Mouse (Mus musculus) lung, embryonic 16.5 days (tissue): ENCODE results near the gene Rab24. TPM values are rescaled to one million over a fixed set of nuclear protein-coding genes. Genes with fewer than 3 reads are reported as not detected.
A peak's percentile ranks its signal among the peaks of the same experiment; 100 is the strongest.

Source experiments
- ATAC-seq: fragments of 200-750 bp; cut with Nextera tagmentation; 2 replicates; pipeline ENCODE4 v1.8.0; 2017; ENCODE audit warnings: low read depth, mild to moderate bottlenecking, moderate library complexity
- H3K27ac ChIP-seq: fragments of 300-500 bp; sonication (generic); 2 replicates; pipeline ENCODE4 v1.5.1; 2014; ENCODE audit warnings: mild to moderate bottlenecking, control low read depth, low read length
- H3K27me3 ChIP-seq: fragments of 300-500 bp; sonication (generic); 2 replicates; pipeline ENCODE4 v1.6.1; 2014; ENCODE audit warnings: low read depth, low read length, mixed read lengths; ENCODE audit not compliant: control insufficient read depth, insufficient read depth
- H3K36me3 ChIP-seq: fragments of 300-500 bp; sonication (generic); 2 replicates; pipeline ENCODE4 v1.6.1; 2014; ENCODE audit warnings: low read length; ENCODE audit not compliant: control insufficient read depth, insufficient read depth
- H3K4me1 ChIP-seq: fragments of 300-500 bp; sonication (generic); replicated peaks from 2 replicates; pipeline ENCODE4 v1.6.1; 2014; ENCODE audit warnings: low read length, mixed read lengths; ENCODE audit not compliant: control insufficient read depth, insufficient read depth
- H3K4me2 ChIP-seq: fragments of 300-500 bp; sonication (generic); 2 replicates; pipeline ENCODE4 v1.6.1; 2014; ENCODE audit warnings: low read depth, low read length, control low read depth
- H3K4me3 ChIP-seq: fragments of 300-500 bp; sonication (generic); 2 replicates; pipeline ENCODE4 v1.5.1; 2014; ENCODE audit warnings: mild to moderate bottlenecking, low read length, control low read depth
- H3K9ac ChIP-seq: fragments of 300-500 bp; sonication (generic); 2 replicates; pipeline ENCODE4 v1.6.1; 2014; ENCODE audit warnings: low read length, control low read depth
- H3K9me3 ChIP-seq: fragments of 300-500 bp; sonication (generic); 2 replicates; pipeline ENCODE4 v1.6.1; 2016; ENCODE audit warnings: low read length; ENCODE audit not compliant: control insufficient read depth
- WGBS: fragments of 180-500 bp; shearing (Covaris S2); extraction: QIAGEN DNeasy Blood & Tissue Kit; methylation state at CpG from one replicate; pipeline ENCODE4 v1.1.7; 2014; 5-methylcytosine and 5-hydroxymethylcytosine counted together
- polyA plus RNA-seq: library from polyadenylated mRNA; unstranded; fragments of >200 nt; fragmentation: Nextera tagmentation; extraction: Ambion mirVana; gene quantifications from 2 replicates; pipeline ENCODE4 v1.2.1, GENCODE M21; 2015

Rab24 gene
- polyA plus RNA-seq, 1 experiment from 2014 or later, result 76.9 TPM

DNA sequence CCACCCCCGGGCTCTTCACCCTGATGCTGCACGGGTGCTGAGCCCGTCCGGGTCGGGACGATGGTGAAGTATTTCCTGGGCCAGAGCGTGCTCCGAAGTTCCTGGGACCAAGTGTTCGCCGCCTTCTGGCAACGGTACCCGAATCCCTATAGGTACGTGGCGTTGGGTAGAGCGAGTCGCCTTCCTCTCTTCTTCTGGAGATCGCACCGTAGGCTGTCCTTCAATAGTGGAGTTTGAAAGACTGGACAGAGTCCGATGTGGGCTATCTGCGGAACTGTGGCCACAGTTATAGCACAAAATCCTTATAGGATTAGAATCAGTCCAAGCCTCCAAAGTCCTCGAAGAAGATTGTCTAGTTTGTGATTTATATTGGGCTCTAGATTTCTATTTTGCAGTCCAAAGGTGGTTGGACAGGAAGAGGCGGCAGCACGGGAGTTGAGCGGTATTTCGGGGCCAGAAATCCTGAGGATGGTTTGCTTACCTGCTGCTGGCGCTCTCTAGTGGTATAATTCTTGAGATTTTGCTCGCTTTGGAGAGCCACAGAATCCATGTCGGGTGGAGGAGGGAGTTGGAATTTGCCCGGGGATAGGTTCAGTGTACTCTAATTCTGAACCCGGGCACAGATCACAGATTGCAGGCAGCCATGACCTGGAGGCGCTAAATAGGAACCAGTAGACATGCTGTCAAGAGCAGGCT, 532 bp upstream of the Rab24 start:
- Histone ChIP-seq H3K36me3 (peaks cover 15% of the 10 kb centered on the region), H3K9ac (peak overlapping the region; percentile 98), H3K9me3 (no peaks in the 10 kb centered on the region), H3K4me2 (peak overlapping the region; percentile 61), H3K27ac (peak overlapping the region; percentile 82), H3K27me3 (no peaks in the 10 kb centered on the region), H3K4me1 (peaks cover 26% of the 10 kb centered on the region), H3K4me3 (peak overlapping the region; percentile 88)
- under 1% methylated on average over 31 of the region's 31 CpGs for WGBS
- peak; percentile 29; the same call in 1 of the 2 replicates for ATAC-seq

DNA sequence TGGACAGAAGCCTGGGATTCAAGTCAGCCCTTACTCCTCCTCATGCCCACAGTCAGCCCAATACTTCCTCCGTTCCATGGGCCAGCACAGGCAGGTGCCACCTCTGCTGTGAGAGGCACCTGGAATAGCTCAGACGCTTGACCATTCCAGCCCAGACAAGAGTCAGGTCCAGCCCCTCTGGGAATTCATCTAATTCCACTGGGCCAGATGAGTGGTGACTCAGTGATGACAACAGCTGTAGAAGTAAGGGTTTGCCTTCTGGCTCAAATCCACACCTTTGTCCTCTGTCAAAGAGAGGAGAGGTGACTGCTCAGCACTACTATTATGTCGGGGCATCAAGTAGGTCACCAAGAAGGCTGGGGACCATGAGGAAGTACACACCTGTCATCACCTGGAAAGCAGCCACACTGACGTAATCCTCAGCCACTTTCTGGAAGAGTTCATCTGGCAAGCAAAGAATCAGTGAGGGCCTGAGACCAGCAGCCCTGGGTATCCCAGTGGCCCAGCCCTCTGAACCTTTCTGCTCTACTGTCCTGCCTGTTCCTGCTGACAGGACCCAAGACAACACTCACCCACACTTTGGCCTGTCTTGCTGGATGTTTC, 1.7 kb downstream of the Rab24 start, which contains the start of gene Prelid1:
Gene Prelid1 (plus strand): TSS at position 570 of the 603 bp plus-strand sequence.
- Histone ChIP-seq H3K36me3 (peaks cover 9% of the 10 kb centered on the region), H3K27me3 (no peaks in the 10 kb centered on the region), H3K27ac (peak within 1 kb of the TSS; percentile 38), H3K9ac (peak within 1 kb of the TSS; percentile 98), H3K4me3 (peak within 1 kb of the TSS; percentile 88), H3K9me3 (no peaks in the 10 kb centered on the region), H3K4me2 (peak within 1 kb of the TSS; percentile 61), H3K4me1 (peaks cover 22% of the 10 kb centered on the region)
- no peak for ATAC-seq
- 81% methylated on average over 4 of the region's 4 CpGs for WGBS

DNA sequence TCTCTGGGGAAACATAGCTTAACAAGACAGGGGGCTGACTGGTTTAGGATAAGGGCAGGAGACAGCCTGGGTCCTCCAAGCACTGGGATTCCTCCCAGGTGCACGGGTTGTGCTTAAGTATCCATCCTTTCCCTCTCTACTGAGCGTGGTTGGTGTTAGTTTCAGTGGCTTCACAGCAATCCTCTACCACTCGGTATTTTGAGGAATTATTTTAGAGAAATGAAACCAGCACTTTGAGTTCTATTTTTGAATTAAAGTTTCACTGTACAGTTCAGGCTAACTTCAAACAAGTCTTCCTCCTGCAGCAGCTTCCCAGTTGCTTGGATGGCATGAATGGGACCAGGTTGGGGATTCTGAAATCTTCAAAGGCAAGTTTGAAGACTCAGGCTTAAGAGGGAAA, 3.4 kb downstream of the Rab24 start:
- Histone ChIP-seq H3K36me3 (peaks cover 18% of the 10 kb centered on the region), H3K4me2 (no peak overlapping the region), H3K27ac (no peak overlapping the region), H3K4me3 (no peak overlapping the region), H3K9me3 (no peaks in the 10 kb centered on the region), H3K9ac (no peak overlapping the region), H3K27me3 (no peaks in the 10 kb centered on the region), H3K4me1 (peaks cover 15% of the 10 kb centered on the region)
- ATAC-seq, result no peak
- WGBS, result 79% methylated on average over 3 of the region's 3 CpGs

DNA sequence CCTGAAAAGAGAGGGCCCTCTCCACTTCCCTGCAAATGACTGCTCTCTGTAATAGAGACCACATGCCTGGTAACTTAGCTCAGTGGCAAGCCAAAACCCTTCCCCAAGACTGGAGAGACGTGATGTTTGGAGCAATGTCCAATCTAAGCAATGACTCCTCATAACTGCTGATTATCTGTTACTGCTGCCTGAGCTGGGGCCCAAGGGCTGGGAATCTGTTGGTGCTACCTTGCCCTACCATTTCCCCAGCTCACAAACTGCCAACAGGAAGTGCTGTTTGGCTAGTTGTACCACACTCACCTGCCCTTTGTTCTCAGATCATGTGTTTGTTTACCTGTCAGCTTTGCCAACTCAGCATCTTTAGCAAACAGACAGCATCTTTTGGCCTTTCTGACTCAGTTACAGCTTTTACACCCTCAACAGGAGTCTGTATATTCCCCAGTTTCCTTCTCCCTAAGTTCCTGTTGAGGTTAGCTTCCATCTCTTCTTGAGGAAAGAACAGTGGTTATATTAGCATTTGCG, 6.8 kb downstream of the Rab24 start:
- Histone ChIP-seq H3K4me2 (no peak overlapping the region), H3K36me3 (peaks cover 49% of the 10 kb centered on the region), H3K4me1 (no peaks in the 10 kb centered on the region), H3K9ac (no peak overlapping the region), H3K27me3 (no peaks in the 10 kb centered on the region), H3K27ac (no peak overlapping the region), H3K9me3 (no peaks in the 10 kb centered on the region), H3K4me3 (no peak overlapping the region)
- 76% methylated on average over 2 of the region's 2 CpGs for WGBS
- ATAC-seq, result no peak

DNA sequence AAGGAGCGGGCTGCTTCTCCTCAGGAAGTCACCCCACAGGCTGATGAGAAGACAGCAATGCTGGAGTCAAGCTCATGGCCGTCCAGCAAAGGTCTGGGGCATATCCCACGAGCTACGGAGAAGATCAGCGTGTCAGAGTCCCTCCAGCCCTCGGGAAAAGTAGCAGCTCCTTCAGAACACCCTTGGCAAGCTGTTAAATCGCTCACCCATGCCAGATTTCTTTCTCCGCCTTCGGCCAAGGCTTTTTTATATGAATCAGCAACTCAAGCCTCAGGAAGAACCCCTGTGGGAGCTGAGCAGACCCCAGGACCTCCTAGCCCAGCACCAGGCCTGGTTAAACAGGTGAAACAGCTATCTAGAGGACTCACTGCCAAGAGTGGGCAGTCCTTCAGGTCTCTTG, 8.7 kb downstream of the Rab24 start:
- H3K9ac ChIP-seq, result no peak overlapping the region
- H3K4me3 ChIP-seq, result no peak overlapping the region
- no peaks in the 10 kb centered on the region for H3K4me1 ChIP-seq
- no peaks in the 10 kb centered on the region for H3K27me3 ChIP-seq
- no peaks in the 10 kb centered on the region for H3K9me3 ChIP-seq
- no peak overlapping the region for H3K27ac ChIP-seq
- H3K4me2 ChIP-seq, result no peak overlapping the region
- 83% methylated on average over 9 of the region's 9 CpGs for WGBS
- peaks cover 57% of the 10 kb centered on the region for H3K36me3 ChIP-seq
- ATAC-seq, result no peak

- 85% methylated on average over 8 of the region's 8 CpGs for WGBS
- Histone ChIP-seq H3K9ac (no peak overlapping the region), H3K27ac (no peak overlapping the region), H3K4me2 (no peak overlapping the region), H3K27me3 (no peaks in the 10 kb centered on the region), H3K4me3 (no peak overlapping the region), H3K4me1 (no peaks in the 10 kb centered on the region), H3K9me3 (no peaks in the 10 kb centered on the region), H3K36me3 (peaks cover 66% of the 10 kb centered on the region)
- ATAC-seq, result no peak
Observed at GRCm38 (mm10) chr13:55312028-55312630, 9.6 kb downstream of the Rab24 start.

- Histone ChIP-seq H3K36me3 (peaks cover 52% of the 10 kb centered on the region), H3K4me1 (no peaks in the 10 kb centered on the region), H3K9me3 (no peaks in the 10 kb centered on the region), H3K9ac (no peak overlapping the region), H3K27ac (no peak overlapping the region), H3K4me3 (no peak overlapping the region), H3K27me3 (no peaks in the 10 kb centered on the region), H3K4me2 (no peak overlapping the region)
- no peak for ATAC-seq
- WGBS, result 81% methylated on average over 5 of the region's 5 CpGs
Observed at GRCm38 (mm10) chr13:55300913-55301312, 20.8 kb downstream of the Rab24 start.

DNA sequence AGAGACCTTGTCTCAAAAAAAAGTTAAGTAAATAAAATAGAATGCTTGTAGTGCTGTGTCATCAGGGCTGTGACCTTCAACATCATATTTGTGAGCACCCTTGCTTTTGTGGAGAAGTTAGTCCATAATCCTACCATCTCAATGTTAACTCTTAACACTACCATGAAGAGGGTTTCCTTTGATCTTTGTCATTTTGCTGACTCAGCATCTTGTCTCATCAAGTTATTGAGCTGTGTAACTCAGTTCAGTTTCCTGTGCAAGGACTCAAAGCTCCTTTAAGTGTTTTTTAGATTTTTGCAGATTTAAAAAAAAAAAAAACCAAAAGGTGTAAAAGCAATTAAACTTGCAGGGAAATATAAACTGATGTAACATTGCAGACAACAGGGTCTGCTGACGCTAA, 25.0 kb downstream of the Rab24 start:
- no peak overlapping the region for H3K4me2 ChIP-seq
- WGBS, result 92% methylated on average over 1 of the region's 1 CpGs
- no peak overlapping the region for H3K27ac ChIP-seq
- no peak for ATAC-seq
- no peaks in the 10 kb centered on the region for H3K9me3 ChIP-seq
- H3K4me3 ChIP-seq, result no peak overlapping the region
- H3K27me3 ChIP-seq, result no peaks in the 10 kb centered on the region
- H3K9ac ChIP-seq, result no peak overlapping the region
- no peaks in the 10 kb centered on the region for H3K4me1 ChIP-seq
- H3K36me3 ChIP-seq, result peaks cover 39% of the 10 kb centered on the region

DNA sequence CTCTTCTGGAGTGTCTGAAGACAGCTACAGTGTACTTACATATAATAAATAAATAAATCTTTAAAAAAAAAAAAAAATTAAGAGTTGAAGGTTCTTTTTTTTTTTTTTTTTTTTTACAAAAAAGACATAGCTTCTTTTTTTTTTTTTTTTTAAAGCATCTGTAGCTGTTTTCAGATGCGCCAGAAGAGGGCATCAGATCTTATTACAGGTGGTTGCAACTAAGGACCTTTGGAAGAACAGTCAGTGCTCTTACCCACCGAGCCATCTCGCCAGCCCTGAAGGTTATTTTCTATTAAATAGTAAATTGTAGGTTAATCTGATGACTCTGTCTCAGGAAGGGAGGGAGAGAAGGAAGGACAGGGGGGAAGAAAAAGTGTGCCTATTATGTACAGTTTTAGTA, 32.9 kb downstream of the Rab24 start:
- 85% methylated on average over 3 of the region's 3 CpGs for WGBS
- peaks cover 37% of the 10 kb centered on the region for H3K36me3 ChIP-seq
- H3K4me1 ChIP-seq, result no peaks in the 10 kb centered on the region
- no peaks in the 10 kb centered on the region for H3K9me3 ChIP-seq
- no peak for ATAC-seq
- no peak overlapping the region for H3K4me2 ChIP-seq
- no peak overlapping the region for H3K27ac ChIP-seq
- no peaks in the 10 kb centered on the region for H3K27me3 ChIP-seq
- H3K4me3 ChIP-seq, result no peak overlapping the region
- no peak overlapping the region for H3K9ac ChIP-seq
